Mouse (Mus musculus): ENCODE data around the gene Agbl3. TPM values are rescaled to one million over a fixed set of nuclear protein-coding genes. Genes with fewer than 3 reads are reported as not detected.

Gene Agbl3
- polyA plus RNA-seq, 1 experiment from 2014 or later = 5.7 TPM

DNA sequence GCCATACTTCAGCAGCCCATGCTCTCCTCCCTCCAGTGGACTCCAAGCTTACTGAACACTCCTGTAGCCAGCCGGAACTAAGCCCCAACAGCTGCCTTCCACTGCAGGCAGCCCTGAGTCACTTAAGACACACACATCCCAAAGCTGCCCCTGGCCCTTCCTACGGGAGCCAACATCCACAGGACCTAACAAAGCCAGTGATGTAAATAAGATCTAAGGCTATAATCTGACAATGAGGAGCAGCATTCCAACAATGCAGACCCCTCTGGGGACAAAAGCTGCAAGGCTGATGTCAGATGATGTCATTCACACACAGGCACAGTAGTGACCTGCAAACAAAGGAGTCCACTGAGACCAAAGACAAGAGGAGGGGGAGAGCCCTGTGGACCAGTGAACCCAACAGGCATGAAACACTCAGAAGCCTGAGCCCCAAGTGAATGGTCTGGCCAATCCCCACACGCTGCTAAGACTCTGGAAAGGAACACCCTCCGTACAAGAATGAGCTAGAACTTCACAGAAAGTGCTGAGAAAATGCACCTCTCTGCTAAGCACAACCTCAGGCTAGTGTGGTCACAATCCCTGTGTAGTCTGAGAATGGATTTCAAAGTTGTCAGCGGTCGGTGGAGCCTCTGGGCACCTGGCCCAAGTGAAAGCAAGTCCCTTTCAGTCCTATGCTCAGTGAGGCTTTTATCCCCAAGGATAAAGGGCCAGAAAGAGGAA lies 107.1 kb downstream of the Agbl3 start:
- peak; percentile 96 for DNase-seq (ENCODE audit: low spot score, missing footprints)
- peaks cover 11% of the 10 kb centered on the region for H3K36me3 ChIP-seq (ENCODE audit: control insufficient read depth, insufficient read depth, low read length)
- H3K9ac ChIP-seq (ENCODE audit: low read length) = peak overlapping the region; percentile 31; the same call in 1 of the 2 replicates
- whole genome bisulfite sequencing = 25% methylated on average over 6 of the region's 6 CpGs
- H3K4me3 ChIP-seq (ENCODE audit: low read depth, low read length) = no peak overlapping the region
- no peaks in the 10 kb centered on the region for H3K27me3 ChIP-seq (ENCODE audit: control insufficient read depth, insufficient read depth, low read length)
- no peak overlapping the region for H3K4me2 ChIP-seq
- H3K9me3 ChIP-seq (ENCODE audit: control insufficient read depth, low read length) = no peaks in the 10 kb centered on the region
- peak overlapping the region; percentile 80 for H3K27ac ChIP-seq (ENCODE audit: low read depth, low read length)
- ATAC-seq (ENCODE audit: low FRiP score) = peak; percentile 93
- H3K4me1 ChIP-seq (ENCODE audit: control insufficient read depth, insufficient read depth, low read length) = peaks cover 25% of the 10 kb centered on the region

DNA sequence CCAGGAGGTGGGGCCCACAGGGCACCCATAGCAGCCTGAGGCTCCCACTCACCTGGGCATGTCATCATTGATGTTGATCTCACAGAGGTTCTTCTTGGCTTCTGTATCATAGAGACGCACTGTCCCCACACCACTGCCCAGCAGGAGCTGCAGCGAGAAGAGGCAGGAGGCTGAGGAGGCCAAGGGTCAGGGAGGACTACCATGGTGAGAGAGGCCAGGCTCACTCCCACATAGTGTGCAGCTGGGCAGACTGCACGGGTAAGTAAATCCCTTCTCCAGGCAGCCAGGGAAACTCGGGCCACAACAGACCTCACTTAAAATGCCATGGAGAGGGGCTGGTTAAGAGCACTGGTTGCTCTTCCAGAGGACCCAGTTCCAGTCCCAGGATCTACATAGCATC lies 109.0 kb downstream of the Agbl3 start:
- 22% methylated on average over 4 of the region's 4 CpGs for WGBS
- Histone ChIP-seq H3K36me3 (ENCODE audit: control insufficient read depth, insufficient read depth, low read length) (peaks cover 11% of the 10 kb centered on the region), H3K9ac (ENCODE audit: low read length) (no peak overlapping the region), H3K4me2 (no peak overlapping the region), H3K27me3 (ENCODE audit: control insufficient read depth, insufficient read depth, low read length) (no peaks in the 10 kb centered on the region), H3K9me3 (ENCODE audit: control insufficient read depth, low read length) (no peaks in the 10 kb centered on the region), H3K4me3 (ENCODE audit: low read depth, low read length) (no peak overlapping the region), H3K27ac (ENCODE audit: low read depth, low read length) (no peak overlapping the region), H3K4me1 (ENCODE audit: control insufficient read depth, insufficient read depth, low read length) (peaks cover 25% of the 10 kb centered on the region)
- ATAC-seq (ENCODE audit: low FRiP score) (no peak), DNase-seq (ENCODE audit: low spot score, missing footprints) (no peak)

- ATAC-seq (ENCODE audit: low FRiP score) (no peak), DNase-seq (ENCODE audit: low spot score, missing footprints) (no peak)
- Histone ChIP-seq H3K27ac (ENCODE audit: low read depth, low read length) (no peak overlapping the region), H3K4me3 (ENCODE audit: low read depth, low read length) (no peak overlapping the region), H3K4me1 (ENCODE audit: control insufficient read depth, insufficient read depth, low read length) (peaks cover 4% of the 10 kb centered on the region; the same call in 1 of the 2 replicates), H3K27me3 (ENCODE audit: control insufficient read depth, insufficient read depth, low read length) (no peaks in the 10 kb centered on the region), H3K9ac (ENCODE audit: low read length) (no peak overlapping the region), H3K4me2 (no peak overlapping the region), H3K36me3 (ENCODE audit: control insufficient read depth, insufficient read depth, low read length) (peaks cover 27% of the 10 kb centered on the region), H3K9me3 (ENCODE audit: control insufficient read depth, low read length) (no peaks in the 10 kb centered on the region)
- WGBS = 88% methylated on average over 7 of the region's 7 CpGs
Observed at GRCm38 (mm10) chr6:34895569-34895968, 115.3 kb downstream of the Agbl3 start.

DNA sequence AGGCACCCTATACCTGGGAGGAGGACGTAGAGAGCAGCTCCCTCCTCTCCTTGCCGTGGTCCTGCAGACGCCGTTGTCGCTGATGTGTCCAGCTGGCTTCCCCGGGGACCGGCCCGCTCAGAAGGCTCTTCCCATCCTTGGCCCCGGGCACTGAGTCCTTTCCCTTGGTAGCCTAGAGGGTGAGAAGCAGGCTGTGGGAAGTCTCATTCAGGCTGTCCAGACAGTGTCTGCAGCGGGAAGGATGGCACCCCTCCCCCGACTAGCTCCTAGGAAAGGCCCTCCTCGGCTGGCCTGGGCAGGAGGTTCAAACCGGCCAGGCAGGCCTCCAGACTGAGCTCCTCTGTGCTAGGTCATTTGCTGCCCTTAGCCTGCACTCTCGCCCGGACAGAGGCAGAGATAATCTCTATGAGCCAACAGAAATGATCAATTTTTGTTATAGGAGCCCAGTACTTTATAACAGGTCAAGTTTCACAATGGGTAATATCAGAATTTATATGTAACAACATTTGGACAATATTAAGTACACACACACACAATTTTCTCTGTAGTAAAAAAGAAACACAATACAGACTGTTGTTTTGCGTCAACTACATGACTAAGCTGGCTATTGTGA lies 116.0 kb downstream of the Agbl3 start:
- peaks cover 4% of the 10 kb centered on the region; the same call in 1 of the 2 replicates for H3K4me1 ChIP-seq (ENCODE audit: control insufficient read depth, insufficient read depth, low read length)
- ATAC-seq (ENCODE audit: low FRiP score) = peak; percentile 40; the same call in 1 of the 2 replicates

DNA sequence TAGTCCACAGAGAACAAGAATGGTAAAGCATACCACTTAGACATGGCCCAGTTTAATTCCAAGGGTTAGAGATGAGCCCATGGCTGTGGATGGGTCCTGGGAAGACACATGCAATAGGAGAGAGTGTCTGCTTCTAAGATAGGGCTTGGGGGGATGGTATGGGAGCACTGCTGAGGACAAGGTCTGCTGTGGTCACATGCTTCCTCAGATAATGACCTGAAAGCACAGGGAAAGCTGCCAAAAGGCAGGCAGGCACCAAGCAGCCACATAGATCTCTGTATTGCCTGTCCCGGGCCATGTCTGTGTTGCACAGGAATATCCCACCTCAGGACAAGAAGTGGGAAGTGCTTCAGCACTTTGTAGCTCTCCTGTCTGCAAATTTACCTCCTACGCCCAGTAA lies 118.9 kb downstream of the Agbl3 start:
- no peak for ATAC-seq (ENCODE audit: low FRiP score)

More for the DNA sequence above, 116.0 kb downstream of the Agbl3 start:
- Histone ChIP-seq H3K4me2 (no peak overlapping the region), H3K27ac (ENCODE audit: low read depth, low read length) (no peak overlapping the region), H3K27me3 (ENCODE audit: control insufficient read depth, insufficient read depth, low read length) (no peaks in the 10 kb centered on the region), H3K4me3 (ENCODE audit: low read depth, low read length) (no peak overlapping the region), H3K36me3 (ENCODE audit: control insufficient read depth, insufficient read depth, low read length) (peaks cover 21% of the 10 kb centered on the region), H3K9ac (ENCODE audit: low read length) (no peak overlapping the region), H3K9me3 (ENCODE audit: control insufficient read depth, low read length) (no peaks in the 10 kb centered on the region)
- WGBS = 56% methylated on average over 16 of the region's 16 CpGs
- DNase-seq (ENCODE audit: low spot score, missing footprints) = peak; percentile 85

GRCm38 (mm10) chr6:34900990-34901389 lies 120.8 kb downstream of the Agbl3 start:
- peaks cover 4% of the 10 kb centered on the region for H3K4me1 ChIP-seq (ENCODE audit: control insufficient read depth, insufficient read depth, low read length)
- no peak overlapping the region for H3K27ac ChIP-seq (ENCODE audit: low read depth, low read length)
- 78% methylated on average over 2 of the region's 2 CpGs for WGBS
- no peak for DNase-seq (ENCODE audit: low spot score, missing footprints)
- H3K9ac ChIP-seq (ENCODE audit: low read length) = no peak overlapping the region
- peaks cover 8% of the 10 kb centered on the region; the same call in 1 of the 2 replicates for H3K36me3 ChIP-seq (ENCODE audit: control insufficient read depth, insufficient read depth, low read length)
- no peaks in the 10 kb centered on the region for H3K9me3 ChIP-seq (ENCODE audit: control insufficient read depth, low read length)
- no peak for ATAC-seq (ENCODE audit: low FRiP score)
- no peak overlapping the region for H3K4me3 ChIP-seq (ENCODE audit: low read depth, low read length)
- no peaks in the 10 kb centered on the region for H3K27me3 ChIP-seq (ENCODE audit: control insufficient read depth, insufficient read depth, low read length)
- no peak overlapping the region for H3K4me2 ChIP-seq

More for the DNA sequence above, 118.9 kb downstream of the Agbl3 start:
- Histone ChIP-seq H3K4me2 (no peak overlapping the region), H3K27ac (ENCODE audit: low read depth, low read length) (no peak overlapping the region), H3K36me3 (ENCODE audit: control insufficient read depth, insufficient read depth, low read length) (peaks cover 17% of the 10 kb centered on the region), H3K4me1 (ENCODE audit: control insufficient read depth, insufficient read depth, low read length) (peaks cover 4% of the 10 kb centered on the region), H3K9me3 (ENCODE audit: control insufficient read depth, low read length) (no peaks in the 10 kb centered on the region), H3K9ac (ENCODE audit: low read length) (no peak overlapping the region), H3K4me3 (ENCODE audit: low read depth, low read length) (no peak overlapping the region), H3K27me3 (ENCODE audit: control insufficient read depth, insufficient read depth, low read length) (no peaks in the 10 kb centered on the region)
- no peak for DNase-seq (ENCODE audit: low spot score, missing footprints)
- 95% methylated on average over 2 of the region's 2 CpGs for WGBS

DNA sequence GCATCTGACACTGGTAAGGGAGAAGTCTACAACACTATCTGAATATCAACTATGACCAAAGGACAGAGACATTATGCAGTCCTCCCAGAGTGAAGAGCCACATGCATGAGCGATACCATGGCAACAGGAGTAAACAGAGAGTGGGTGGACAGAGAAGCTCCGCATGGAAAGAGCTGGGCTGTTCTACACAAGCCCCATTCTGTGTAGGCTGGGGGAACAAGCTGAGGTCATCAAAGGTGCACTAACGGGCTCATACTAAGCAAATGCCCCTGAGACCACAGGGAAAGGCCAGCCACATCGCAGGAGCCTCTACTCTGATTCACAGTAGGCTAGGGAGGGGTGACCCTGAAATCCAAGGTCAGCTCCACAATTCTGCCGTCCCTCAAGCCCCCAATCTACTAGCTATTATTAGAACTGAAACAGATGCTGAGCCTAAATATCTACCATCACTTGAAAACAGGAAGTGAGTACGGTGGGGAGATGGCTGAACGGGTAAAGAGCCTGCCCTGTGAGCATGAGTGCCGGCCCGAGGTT lies 121.7 kb downstream of the Agbl3 start:
- Histone ChIP-seq H3K27me3 (ENCODE audit: control insufficient read depth, insufficient read depth, low read length) (no peaks in the 10 kb centered on the region), H3K4me1 (ENCODE audit: control insufficient read depth, insufficient read depth, low read length) (no peaks in the 10 kb centered on the region; the same call in 1 of the 2 replicates), H3K4me3 (ENCODE audit: low read depth, low read length) (no peak overlapping the region), H3K4me2 (no peak overlapping the region), H3K36me3 (ENCODE audit: control insufficient read depth, insufficient read depth, low read length) (peaks cover 11% of the 10 kb centered on the region; the same call in 1 of the 2 replicates), H3K9ac (ENCODE audit: low read length) (no peak overlapping the region), H3K9me3 (ENCODE audit: control insufficient read depth, low read length) (no peaks in the 10 kb centered on the region), H3K27ac (ENCODE audit: low read depth, low read length) (no peak overlapping the region)
- ATAC-seq (ENCODE audit: low FRiP score) (peak; percentile 50; the same call in 1 of the 2 replicates), DNase-seq (ENCODE audit: low spot score, missing footprints) (no peak)
- 69% methylated on average over 9 of the region's 9 CpGs for WGBS

DNA sequence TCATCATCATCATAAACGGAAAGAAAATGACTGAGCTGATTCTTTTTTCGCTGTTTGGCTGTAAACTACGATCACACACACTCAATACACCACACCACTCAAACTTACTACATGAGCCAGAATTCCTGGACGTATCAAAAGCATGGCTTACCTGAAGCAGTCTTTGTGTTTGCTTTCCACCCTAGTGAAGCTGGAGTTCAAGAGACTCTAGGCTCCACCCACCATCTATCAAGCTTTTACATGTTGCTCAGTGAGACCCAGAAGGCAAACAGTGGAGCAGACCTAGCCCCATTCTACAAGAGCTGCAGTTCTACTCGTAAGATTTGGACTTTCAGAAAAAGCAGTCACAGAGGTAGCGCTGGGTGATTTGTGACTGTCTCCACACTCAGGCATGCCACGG lies 122.3 kb downstream of the Agbl3 start:
- Histone ChIP-seq H3K4me1 (ENCODE audit: control insufficient read depth, insufficient read depth, low read length) (no peaks in the 10 kb centered on the region; the same call in 1 of the 2 replicates), H3K36me3 (ENCODE audit: control insufficient read depth, insufficient read depth, low read length) (peaks cover 11% of the 10 kb centered on the region; the same call in 1 of the 2 replicates), H3K4me2 (no peak overlapping the region), H3K9ac (ENCODE audit: low read length) (no peak overlapping the region), H3K27ac (ENCODE audit: low read depth, low read length) (no peak overlapping the region), H3K4me3 (ENCODE audit: low read depth, low read length) (no peak overlapping the region), H3K9me3 (ENCODE audit: control insufficient read depth, low read length) (no peaks in the 10 kb centered on the region), H3K27me3 (ENCODE audit: control insufficient read depth, insufficient read depth, low read length) (no peaks in the 10 kb centered on the region)
- 90% methylated on average over 7 of the region's 7 CpGs for WGBS
- no peak for DNase-seq (ENCODE audit: low spot score, missing footprints)
- no peak for ATAC-seq (ENCODE audit: low FRiP score)

DNA sequence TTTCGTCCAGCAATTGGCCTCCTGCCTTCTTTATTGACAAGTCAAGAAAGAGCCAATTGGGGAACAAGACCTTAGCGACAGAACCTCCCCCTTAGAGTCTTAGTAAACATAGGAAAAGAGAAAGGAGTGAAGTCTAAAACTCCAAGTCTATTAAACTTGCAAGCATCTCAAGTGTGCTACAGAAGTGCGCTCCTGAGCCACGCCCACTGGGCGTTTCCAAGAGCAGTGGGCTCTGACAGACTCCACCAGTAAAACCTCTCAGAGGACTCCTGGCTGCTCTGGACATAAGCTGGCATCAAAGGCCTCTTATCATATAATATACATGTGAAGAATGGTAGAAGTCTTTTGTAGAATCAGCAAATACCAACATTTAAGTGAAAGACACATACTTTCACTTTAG lies 123.2 kb downstream of the Agbl3 start:
- ATAC-seq (ENCODE audit: low FRiP score) = no peak
- Histone ChIP-seq H3K4me1 (ENCODE audit: control insufficient read depth, insufficient read depth, low read length) (no peaks in the 10 kb centered on the region; the same call in 1 of the 2 replicates), H3K27me3 (ENCODE audit: control insufficient read depth, insufficient read depth, low read length) (no peaks in the 10 kb centered on the region), H3K27ac (ENCODE audit: low read depth, low read length) (no peak overlapping the region), H3K4me3 (ENCODE audit: low read depth, low read length) (no peak overlapping the region), H3K36me3 (ENCODE audit: control insufficient read depth, insufficient read depth, low read length) (peaks cover 11% of the 10 kb centered on the region; the same call in 1 of the 2 replicates), H3K4me2 (no peak overlapping the region), H3K9me3 (ENCODE audit: control insufficient read depth, low read length) (no peaks in the 10 kb centered on the region), H3K9ac (ENCODE audit: low read length) (no peak overlapping the region)
- 85% methylated on average over 5 of the region's 5 CpGs for WGBS
- DNase-seq (ENCODE audit: low spot score, missing footprints) = no peak

Data from midbrain, embryonic 11.5 days (tissue).